Mouse (Mus musculus): ENCODE data around the gene Arhgef33. TPM values are rescaled to one million over a fixed set of nuclear protein-coding genes. Genes with fewer than 3 reads are reported as not detected.
"Not testable (repeated sequence)": the region's sequence is repeated elsewhere in the genome, so short reads cannot be mapped to it uniquely, and the experiment has no call there.

The Arhgef33 gene
- under 1 TPM in 1 of 2 experiments, not detected in 1; 0.46 TPM for total RNA-seq (2021)

DNA sequence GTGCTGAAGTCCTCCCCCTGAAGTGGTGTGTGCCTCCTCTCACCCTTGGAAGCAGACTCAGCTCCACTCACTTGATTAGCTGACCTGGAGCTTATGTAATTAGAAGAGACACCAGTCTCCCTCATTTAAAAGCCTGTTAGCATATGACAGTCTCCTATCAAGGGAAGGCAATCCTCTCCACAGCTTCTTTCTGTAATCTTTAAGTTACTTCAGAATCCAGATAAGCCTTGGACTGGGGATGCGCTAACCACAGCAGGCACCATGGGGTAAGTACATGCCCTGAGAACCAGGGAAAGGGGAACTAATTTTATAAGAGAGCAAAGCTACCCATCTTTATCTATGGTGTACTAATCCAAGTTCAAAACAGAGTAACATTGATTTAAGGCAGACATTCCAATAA is at the start of gene Arhgef33:
Arhgef33 (plus strand) TSS at position 157 of the 400 bp plus-strand sequence.
- intact Hi-C loops (cut with DNase I): no loop called here
- DNase-seq: no peak

- no peak for DNase-seq
Measured at GRCm38 (mm10) chr17:80267065-80267464, 40.1 kb upstream of the Arhgef33 start.

GRCm38 (mm10) chr17:80268151-80268550 is 39.1 kb upstream of the Arhgef33 start:
- DNase-seq: no peak
- intact Hi-C loops (cut with DNase I): no loop called here

More at GRCm38 (mm10) chr17:80267065-80267464, 40.1 kb upstream of the Arhgef33 start:
- intact Hi-C loops (cut with DNase I): no loop called here

- DNase-seq; intact Hi-C loops (cut with DNase I): not testable (repeated sequence)
Measured at GRCm38 (mm10) chr17:80270622-80271021, 36.6 kb upstream of the Arhgef33 start.

DNA sequence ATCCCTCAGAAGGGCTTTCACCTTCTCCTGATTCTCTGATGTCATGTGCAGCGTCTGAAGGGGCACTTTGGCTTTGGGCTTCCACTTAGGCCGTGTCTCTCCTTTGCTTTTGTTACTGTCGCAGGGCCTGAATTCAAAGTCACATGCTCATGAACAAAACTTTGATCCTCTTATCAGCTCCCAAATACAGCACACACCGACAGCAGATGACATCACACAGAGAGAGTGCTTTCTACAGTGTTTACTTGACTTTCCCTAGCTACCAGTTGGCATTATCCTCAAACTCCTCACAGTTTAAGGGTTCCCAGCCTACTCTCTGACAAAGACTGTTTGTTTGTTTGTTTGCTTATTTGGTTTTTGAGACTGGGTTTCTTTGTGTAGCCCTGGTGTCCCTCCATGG is 29.0 kb upstream of the Arhgef33 start:
- DNase-seq: no peak
- intact Hi-C loops (cut with DNase I): no loop called here

GRCm38 (mm10) chr17:80279340-80280070 is 27.7 kb upstream of the Arhgef33 start:
- intact Hi-C loops (cut with DNase I): no loop called here

DNA sequence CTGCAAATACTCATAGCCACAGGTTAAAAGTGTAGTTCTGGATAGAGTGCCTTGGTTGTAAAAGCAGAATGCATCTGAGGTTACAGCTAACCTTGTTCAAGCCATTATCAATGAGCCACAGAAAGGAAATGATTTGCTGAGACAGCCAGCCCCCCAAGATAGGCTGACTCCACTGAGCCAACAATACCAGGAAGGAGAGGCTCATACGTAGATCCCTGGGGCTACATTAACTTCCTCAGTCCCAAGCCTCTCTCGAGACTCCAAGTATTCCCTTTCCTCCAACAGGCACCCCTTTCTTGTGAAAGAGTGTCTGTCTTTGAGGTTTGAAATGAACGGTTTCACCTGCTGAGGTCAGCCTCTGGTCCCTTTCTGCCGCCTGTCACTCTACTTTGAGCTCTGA is 22.8 kb upstream of the Arhgef33 start:
- no peak for DNase-seq

More at GRCm38 (mm10) chr17:80279340-80280070, 27.7 kb upstream of the Arhgef33 start:
- DNase-seq: no peak

DNA sequence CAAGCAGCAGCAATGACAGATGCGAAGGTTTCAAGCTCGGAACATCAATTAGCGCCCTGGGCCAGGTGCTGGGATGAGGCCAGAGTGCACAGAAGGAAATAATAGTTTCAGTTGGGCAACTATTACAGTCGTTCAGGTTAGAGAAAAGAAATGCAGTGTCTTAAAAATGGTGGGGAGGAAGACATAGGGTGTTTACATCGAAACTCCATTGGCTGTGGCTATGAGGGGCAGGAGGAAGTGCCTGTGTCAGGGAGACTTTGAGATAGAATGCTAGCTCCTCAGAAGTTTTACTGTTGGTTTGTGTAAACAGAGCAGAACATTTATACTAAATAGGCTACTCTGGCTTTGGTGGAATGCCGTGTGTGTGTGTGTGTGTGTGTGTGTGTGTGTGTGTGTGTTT is 19.2 kb upstream of the Arhgef33 start:
- intact Hi-C loops (cut with DNase I): no loop called here

More for the DNA sequence above, 22.8 kb upstream of the Arhgef33 start:
- intact Hi-C loops (cut with DNase I): no loop called here

DNA sequence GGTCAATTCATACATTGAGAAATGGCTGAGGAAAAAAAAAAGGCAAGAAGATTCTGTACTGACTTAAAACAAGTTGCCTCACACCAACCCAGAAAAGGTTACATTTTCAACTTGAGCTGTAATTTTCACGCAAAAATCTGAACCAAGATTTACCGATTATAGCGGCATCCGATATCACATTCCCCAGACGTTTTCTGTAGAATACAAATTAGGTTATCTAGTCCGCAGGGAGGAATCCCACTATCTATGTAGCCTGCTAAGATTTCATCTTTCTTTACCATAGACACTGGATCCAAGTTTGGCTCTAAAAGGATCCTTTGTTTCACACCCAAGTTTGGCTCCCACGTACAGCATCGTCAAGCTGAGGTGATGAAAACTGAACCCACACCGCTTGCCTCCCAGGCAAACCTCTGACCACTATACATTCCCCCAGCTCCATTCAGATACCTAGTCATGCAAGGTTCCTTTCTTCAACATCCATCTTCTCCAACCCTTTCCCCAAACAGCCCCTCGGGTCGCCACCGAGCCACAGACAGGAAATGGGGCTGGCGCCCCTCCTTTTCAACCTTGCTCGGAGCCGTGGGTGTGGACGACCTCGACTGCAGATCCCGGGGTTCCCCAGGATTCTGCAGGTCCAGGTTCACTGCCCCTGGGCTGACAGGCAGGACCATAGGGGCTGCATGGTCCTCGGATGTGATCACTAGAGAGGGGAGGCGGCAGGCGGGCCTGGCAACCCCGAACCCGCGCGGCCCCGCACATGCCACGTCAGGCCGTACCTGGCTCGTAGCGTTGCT is 17.7 kb upstream of the Arhgef33 start:
- intact Hi-C loops (cut with DNase I): loop anchor here (2.0 to 5.0 kb wide), 4 partner anchors 67 to 269 kb away; partner anchors contain the start of gene Gemin6
- DNase-seq: no peak

More for the DNA sequence above, 19.2 kb upstream of the Arhgef33 start:
- no peak for DNase-seq

DNA sequence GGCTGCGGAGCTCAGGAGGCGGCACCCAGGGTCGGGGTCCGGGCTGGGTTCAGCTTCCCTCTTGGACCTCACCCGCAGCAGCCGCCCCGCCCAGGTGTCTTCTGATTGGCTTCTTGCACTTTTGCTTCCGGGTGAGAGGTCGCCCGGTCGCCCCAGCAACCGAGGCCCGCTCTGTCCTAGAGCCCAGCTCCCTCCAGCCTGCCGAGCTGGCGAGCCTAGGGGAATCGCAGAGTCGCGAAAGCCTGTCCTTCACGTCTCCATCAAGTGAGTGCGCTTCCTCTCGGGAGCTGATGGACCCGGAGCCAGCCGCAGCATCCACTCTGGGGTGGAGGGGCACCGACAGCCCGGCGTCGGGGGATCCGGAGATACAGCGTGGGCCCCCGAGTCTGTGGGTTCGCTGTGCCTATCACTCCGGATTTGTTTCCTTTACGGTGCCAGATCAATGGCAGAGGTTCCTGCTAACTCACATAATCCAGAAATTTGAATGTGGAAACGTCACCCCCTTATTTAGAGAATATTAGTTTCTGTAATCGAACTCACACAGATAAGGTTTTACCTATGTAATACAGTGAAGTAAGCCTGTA is 17.0 kb upstream of the Arhgef33 start, which contains the start of the genes Morn2 and Dhx57:
Morn2 (plus strand) TSS at position 130 of the 584 bp plus-strand sequence.
Dhx57 (minus strand) TSS at position 403 of the 584 bp plus-strand sequence.
- peak; percentile 99 for DNase-seq
- intact Hi-C loops (cut with DNase I): loop anchor here (2.0 to 5.0 kb wide), 4 partner anchors 68 to 269 kb away; partner anchors contain the start of gene Gemin6

- intact Hi-C loops (cut with DNase I): loop anchor here (2.0 to 5.0 kb wide), 4 partner anchors 69 to 268 kb away; partner anchors contain the start of gene Gemin6
Measured at GRCm38 (mm10) chr17:80291148-80291547, 16.1 kb upstream of the Arhgef33 start.

DNA sequence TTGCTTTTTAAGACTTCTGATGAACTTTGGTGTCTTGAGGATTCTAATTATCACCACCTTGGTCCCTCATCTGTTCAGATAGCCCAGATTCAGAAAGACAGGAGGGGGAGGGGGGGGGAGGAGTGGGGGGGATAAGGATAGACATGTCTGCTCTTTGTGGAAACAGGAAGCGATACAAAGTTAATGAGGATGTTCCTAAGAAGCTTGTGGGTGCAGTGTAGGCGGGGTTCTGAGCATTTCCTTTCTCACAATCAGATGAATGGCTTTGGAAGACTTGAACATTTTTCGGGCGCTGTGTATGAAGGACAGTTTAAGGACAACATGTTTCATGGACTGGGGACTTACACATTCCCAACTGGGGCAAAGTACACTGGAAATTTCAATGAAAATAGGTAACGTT is 11.9 kb upstream of the Arhgef33 start:
- intact Hi-C loops (cut with DNase I): no loop called here

More at GRCm38 (mm10) chr17:80291148-80291547, 16.1 kb upstream of the Arhgef33 start:
- DNase-seq: peak; percentile 11 to 18

GRCm38 (mm10) chr17:80298844-80299243 is 8.4 kb upstream of the Arhgef33 start:
- DNase-seq: no peak
- intact Hi-C loops (cut with DNase I): no loop called here

More for the DNA sequence above, 11.9 kb upstream of the Arhgef33 start:
- no peak for DNase-seq

DNA sequence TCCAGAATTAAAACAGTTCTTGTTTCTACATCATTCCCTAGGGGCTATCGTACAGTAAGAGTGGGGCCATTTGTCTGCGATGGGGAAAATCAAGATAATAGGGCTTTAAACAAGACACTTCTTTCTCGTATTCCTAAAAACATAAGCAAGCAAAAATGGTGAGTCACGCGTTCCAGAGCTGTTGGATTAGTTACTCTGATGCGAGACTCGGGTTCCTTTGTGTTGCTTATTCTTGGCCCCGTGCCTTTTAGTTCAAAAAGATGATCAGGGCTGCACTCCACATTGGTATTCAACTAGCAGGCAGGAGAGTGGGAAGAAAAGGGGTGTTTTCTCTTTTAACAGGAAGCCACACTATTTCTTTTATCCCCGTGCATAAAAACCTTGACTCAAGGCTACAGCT is 4.6 kb downstream of the Arhgef33 start:
- intact Hi-C loops (cut with DNase I): no loop called here
- DNase-seq: no peak

DNA sequence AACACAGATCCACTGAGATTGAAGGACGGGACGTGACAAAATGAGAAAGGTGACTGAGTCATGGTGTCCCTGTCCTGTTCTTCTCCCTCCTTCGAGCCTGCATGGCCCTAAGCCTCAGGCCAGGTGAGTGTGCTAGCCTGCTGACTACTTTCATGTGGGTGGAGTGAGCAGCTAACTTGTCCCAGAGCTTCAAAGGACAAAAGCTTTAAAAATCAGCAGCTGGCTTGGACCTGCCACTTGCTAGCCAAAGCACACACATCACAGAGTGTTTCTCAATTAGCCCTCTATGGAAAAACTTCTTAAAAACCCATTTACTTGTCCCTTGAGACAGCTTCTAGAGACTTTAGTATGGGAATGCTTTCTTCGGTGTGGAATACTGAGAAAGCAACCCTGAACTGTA is 5.2 kb downstream of the Arhgef33 start:
- DNase-seq: no peak
- intact Hi-C loops (cut with DNase I): no loop called here

- intact Hi-C loops (cut with DNase I): no loop called here
Measured at GRCm38 (mm10) chr17:80322228-80322627, 15.0 kb downstream of the Arhgef33 start.

DNA sequence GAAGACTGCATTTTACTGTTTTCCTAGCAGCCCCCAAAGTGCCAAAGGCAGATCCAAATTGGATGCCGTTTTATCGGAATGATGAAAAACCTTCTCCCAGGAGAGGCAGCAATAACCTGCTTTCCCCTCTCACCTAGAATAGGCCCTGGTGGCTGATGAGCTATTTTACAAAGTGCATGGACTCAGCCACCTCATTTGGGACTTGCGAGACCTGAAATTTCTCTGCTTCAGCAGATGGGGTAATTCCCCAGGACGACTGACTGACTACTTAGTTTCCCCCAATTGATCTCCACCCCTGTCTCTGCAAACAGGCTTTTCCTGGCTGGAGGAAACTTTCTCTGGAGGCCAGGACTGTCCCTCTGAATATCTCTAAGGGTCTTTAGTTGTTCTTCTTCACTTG is 15.8 kb downstream of the Arhgef33 start:
- intact Hi-C loops (cut with DNase I): no loop called here
- no peak for DNase-seq

More at GRCm38 (mm10) chr17:80322228-80322627, 15.0 kb downstream of the Arhgef33 start:
- DNase-seq: no peak

DNA sequence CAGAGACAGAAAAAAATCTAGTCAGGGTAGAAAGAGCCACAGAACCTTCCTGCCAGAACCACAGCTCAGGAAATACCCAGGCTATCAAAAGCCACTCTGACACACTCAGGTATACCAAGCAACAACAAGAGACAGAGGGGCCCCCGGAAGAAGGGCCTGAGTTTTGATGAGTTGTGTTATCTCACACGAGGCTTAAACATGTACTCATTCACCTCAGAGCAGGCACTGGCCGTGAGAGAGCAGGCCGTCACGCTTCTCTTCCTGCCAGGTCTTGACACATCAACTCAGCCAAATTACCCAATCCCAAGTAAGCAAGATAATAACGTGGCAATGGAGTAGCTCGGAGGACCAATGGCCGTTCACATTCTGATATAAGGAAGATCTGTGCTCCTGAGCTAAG is 16.5 kb downstream of the Arhgef33 start:
- DNase-seq: no peak

DNA sequence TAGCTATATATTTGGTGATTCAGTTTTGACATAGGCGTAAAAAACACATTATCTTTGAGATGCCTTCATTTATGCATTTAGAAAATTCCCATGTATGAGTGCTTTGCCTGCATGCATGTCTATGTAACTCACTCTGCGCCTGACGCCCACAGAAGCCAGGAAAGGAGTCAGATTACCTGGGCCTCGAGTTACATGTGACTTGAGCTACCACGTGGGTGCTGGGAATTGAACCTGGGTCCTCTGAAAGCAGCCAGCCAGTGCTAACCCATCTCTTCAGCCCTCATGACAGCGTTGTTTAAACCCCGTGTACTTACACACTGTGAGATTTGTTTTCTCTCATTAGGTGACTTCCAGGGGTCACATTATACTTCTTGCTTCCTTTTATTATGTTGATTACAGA is 17.3 kb downstream of the Arhgef33 start:
- DNase-seq: no peak
- intact Hi-C loops (cut with DNase I): no loop called here

More for the DNA sequence above, 16.5 kb downstream of the Arhgef33 start:
- intact Hi-C loops (cut with DNase I): no loop called here

GRCm38 (mm10) chr17:80325456-80325855 is 18.2 kb downstream of the Arhgef33 start:
- DNase-seq: no peak
- intact Hi-C loops (cut with DNase I): no loop called here

DNA sequence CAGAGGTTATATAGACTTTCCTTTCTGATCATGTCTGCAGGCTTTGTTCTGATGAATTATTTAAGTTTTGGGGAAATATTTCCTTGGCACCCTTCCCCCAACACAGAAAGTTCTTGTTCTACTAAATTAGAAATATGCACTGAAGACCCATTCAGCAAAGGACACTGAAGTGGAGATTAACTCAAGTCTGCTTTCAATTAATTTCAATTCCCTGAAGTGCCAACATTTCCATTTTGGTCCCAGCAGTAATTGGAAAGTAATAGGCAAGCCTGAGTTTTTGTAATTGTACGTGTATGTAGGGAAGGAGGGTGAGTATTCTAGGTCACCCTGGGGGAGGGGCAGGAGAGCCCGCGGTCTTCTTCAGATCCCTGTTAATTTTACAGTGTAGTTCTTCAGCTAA is 19.2 kb downstream of the Arhgef33 start:
- no peak for DNase-seq
- intact Hi-C loops (cut with DNase I): no loop called here
